Mouse (Mus musculus) testis, postnatal 10 days (tissue): ENCODE data around the gene Ifna5.
"Not testable (repeated sequence)": the region's sequence is repeated elsewhere in the genome, so short reads cannot be mapped to it uniquely, and the experiment has no call there.

ENCODE experiments used
- DNase-seq: peaks from one replicate; pipeline ENCODE4 v3.0.0; 2021; ENCODE audit warnings: low spot score

The Ifna5 gene

GRCm38 (mm10) chr4:88835225-88835624, at the start of gene Ifna5:
TSS of gene Ifna5 (plus strand) at chr4:88835525.
- DNase-seq: not testable (repeated sequence)

GRCm38 (mm10) chr4:88788402-88788801, 46.9 kb upstream of the Ifna5 start, which contains the start of gene Gm13277:
TSS of gene Gm13277 (plus strand) at chr4:88788632.
- peak; percentile 54 for DNase-seq

- DNase-seq: not testable (repeated sequence)
These were observed 44.1 kb upstream of the Ifna5 start, which contains the start of gene Gm13278 for GRCm38 (mm10) chr4:88791250-88791649. TSS of gene Gm13278 (plus strand) at chr4:88791550.

- peak; percentile 69 for DNase-seq
These were observed 41.2 kb upstream of the Ifna5 start, which contains the start of gene Gm13275 for GRCm38 (mm10) chr4:88793936-88794675. TSS of gene Gm13275 (plus strand) at chr4:88794487.

GRCm38 (mm10) chr4:88797097-88797496, 38.2 kb upstream of the Ifna5 start, which contains the start of gene Gm13279:
TSS of gene Gm13279 (plus strand) at chr4:88797397.
- not testable (repeated sequence) for DNase-seq

GRCm38 (mm10) chr4:88799365-88799764, 36.0 kb upstream of the Ifna5 start, which contains the start of gene Gm13285:
TSS of gene Gm13285 (plus strand) at chr4:88799665.
- not testable (repeated sequence) for DNase-seq

GRCm38 (mm10) chr4:88802954-88803353, 32.4 kb upstream of the Ifna5 start, which contains the start of gene Gm13287:
TSS of gene Gm13287 (plus strand) at chr4:88803254.
- DNase-seq: not testable (repeated sequence)

- not testable (repeated sequence) for DNase-seq
These were observed 30.1 kb upstream of the Ifna5 start, which contains the start of gene Gm13288 for GRCm38 (mm10) chr4:88805231-88805630. TSS of gene Gm13288 (plus strand) at chr4:88805531.

GRCm38 (mm10) chr4:88805761-88806160, 29.6 kb upstream of the Ifna5 start:
- DNase-seq: not testable (repeated sequence)

GRCm38 (mm10) chr4:88815928-88816327, 19.4 kb upstream of the Ifna5 start, which contains the start of gene Ifna7:
TSS of gene Ifna7 (plus strand) at chr4:88816228.
- no peak for DNase-seq

GRCm38 (mm10) chr4:88819659-88820058, 15.7 kb upstream of the Ifna5 start, which contains the start of gene Ifna11:
TSS of gene Ifna11 (plus strand) at chr4:88819959.
- no peak for DNase-seq

GRCm38 (mm10) chr4:88822995-88823394, 12.3 kb upstream of the Ifna5 start:
- no peak for DNase-seq

- not testable (repeated sequence) for DNase-seq
These were observed 8.2 kb upstream of the Ifna5 start, which contains the start of gene Ifna6 for GRCm38 (mm10) chr4:88827116-88827515. TSS of gene Ifna6 (plus strand) at chr4:88827416.

GRCm38 (mm10) chr4:88830523-88830922, 4.8 kb upstream of the Ifna5 start:
- peak; percentile 42 for DNase-seq

- no peak for DNase-seq
These were observed 3.5 kb downstream of the Ifna5 start for GRCm38 (mm10) chr4:88838828-88839227.

GRCm38 (mm10) chr4:88840058-88840457, 4.7 kb downstream of the Ifna5 start:
- no peak for DNase-seq

- no peak for DNase-seq
These were observed 6.2 kb downstream of the Ifna5 start, which contains the start of gene Ifna4 for GRCm38 (mm10) chr4:88841438-88841911. TSS of gene Ifna4 (plus strand) at chr4:88841861.

- no peak for DNase-seq
These were observed 10.0 kb downstream of the Ifna5 start for GRCm38 (mm10) chr4:88845334-88845733.

GRCm38 (mm10) chr4:88849698-88850097, 14.4 kb downstream of the Ifna5 start, which contains the start of gene Ifna1:
TSS of gene Ifna1 (plus strand) at chr4:88850087.
- no peak for DNase-seq

GRCm38 (mm10) chr4:88851026-88851763, 15.9 kb downstream of the Ifna5 start:
- DNase-seq: no peak

GRCm38 (mm10) chr4:88859214-88859613, 23.9 kb downstream of the Ifna5 start:
- no peak for DNase-seq

GRCm38 (mm10) chr4:88863309-88863708, 28.0 kb downstream of the Ifna5 start:
- no peak for DNase-seq
